Mouse (Mus musculus) embryonic facial prominence, embryonic 10.5 days (tissue): ENCODE results near the gene Znrd1. TPM values are rescaled to one million over a fixed set of nuclear protein-coding genes. Genes with fewer than 3 reads are reported as not detected.
"Not testable (repeated sequence)": the region's sequence is repeated elsewhere in the genome, so short reads cannot be mapped to it uniquely, and the experiment has no call there.

ENCODE experiments used
- DNase-seq: peaks from one replicate; pipeline ENCODE4 v3.0.0-alpha.2; 2017; ENCODE audit warnings: low spot score
- H3K27ac ChIP-seq: fragments of 300-500 bp; sonication (generic); replicated peaks from 2 replicates; pipeline ENCODE4 v1.5.1; 2016; ENCODE audit warnings: mild to moderate bottlenecking
- H3K27me3 ChIP-seq: fragments of 300-500 bp; sonication (generic); replicated peaks from 2 replicates; pipeline ENCODE4 v1.6.1; 2016; ENCODE audit warnings: low read depth, mild to moderate bottlenecking; ENCODE audit not compliant: poor library complexity, severe bottlenecking
- H3K36me3 ChIP-seq: fragments of 300-500 bp; sonication (generic); replicated peaks from 2 replicates; pipeline ENCODE4 v1.6.1; 2016; ENCODE audit warnings: mild to moderate bottlenecking, moderate library complexity
- H3K4me1 ChIP-seq: fragments of 300-500 bp; sonication (generic); 2 replicates; pipeline ENCODE4 v1.6.1; 2016
- H3K4me3 ChIP-seq: fragments of 300-500 bp; sonication (generic); 2 replicates; pipeline ENCODE4 v1.5.1; 2016; ENCODE audit warnings: mild to moderate bottlenecking, moderate library complexity
- H3K9me3 ChIP-seq: fragments of 300-500 bp; sonication (generic); 2 replicates; pipeline ENCODE4 v1.6.1; 2016; ENCODE audit warnings: mild to moderate bottlenecking
- WGBS: fragments of 180-500 bp; shearing (Covaris S2); methylation state at CpG from one replicate; pipeline ENCODE4 v1.1.7; 2016; 5-methylcytosine and 5-hydroxymethylcytosine counted together
- polyA plus RNA-seq: library from polyadenylated mRNA; unstranded; fragments of >200 nt; fragmentation: Nextera tagmentation; extraction: Ambion mirVana; gene quantifications from 2 replicates; pipeline ENCODE4 v1.2.1, GENCODE M21; 2016

Gene Znrd1
- polyA plus RNA-seq, result 95.1 and 100 TPM in 2 replicates

- Histone ChIP-seq H3K27me3 (no peaks in the 10 kb centered on the region), H3K4me1 (peaks cover 16% of the 10 kb centered on the region), H3K36me3 (peaks cover 35% of the 10 kb centered on the region), H3K9me3 (no peaks in the 10 kb centered on the region), H3K27ac (peak within 1 kb of the TSS; percentile 90), H3K4me3 (peak within 1 kb of the TSS; percentile 76)
- WGBS, result under 1% methylated on average over 46 of the region's 46 CpGs
- peak; percentile 96 for DNase-seq
These were observed at the start of gene Znrd1, which contains the start of gene Znrd1as for GRCm38 (mm10) chr17:36957999-36958743. Gene Znrd1, minus strand, starts transcription at chr17:36958559. Gene Znrd1as, plus strand, starts transcription at chr17:36958592.

- peak overlapping the region; percentile 95 for H3K27ac ChIP-seq
These were observed 45.0 kb upstream of the Znrd1 start for GRCm38 (mm10) chr17:37003366-37003765.

GRCm38 (mm10) chr17:37002364-37003330 lies 44.3 kb upstream of the Znrd1 start:
- Histone ChIP-seq H3K27ac (peak overlapping the region; percentile 95), H3K9me3 (no peaks in the 10 kb centered on the region), H3K4me1 (peaks cover 15% of the 10 kb centered on the region), H3K4me3 (peak overlapping the region; percentile 73), H3K36me3 (peaks cover 36% of the 10 kb centered on the region), H3K27me3 (no peaks in the 10 kb centered on the region)
- peak; percentile 84 for DNase-seq
- under 1% methylated on average over 49 of the region's 49 CpGs for WGBS

More at GRCm38 (mm10) chr17:37003366-37003765, 45.0 kb upstream of the Znrd1 start:
- no peak for DNase-seq
- H3K36me3 ChIP-seq, result peaks cover 43% of the 10 kb centered on the region
- peak overlapping the region; percentile 73 for H3K4me3 ChIP-seq
- peaks cover 15% of the 10 kb centered on the region for H3K4me1 ChIP-seq
- no peaks in the 10 kb centered on the region for H3K27me3 ChIP-seq
- WGBS, result 55% methylated on average over 4 of the region's 4 CpGs
- H3K9me3 ChIP-seq, result no peaks in the 10 kb centered on the region

- Histone ChIP-seq H3K36me3 (peaks cover 18% of the 10 kb centered on the region), H3K4me3 (peak within 1 kb of the TSS; percentile 73), H3K9me3 (no peaks in the 10 kb centered on the region), H3K4me1 (peaks cover 18% of the 10 kb centered on the region), H3K27ac (peak within 1 kb of the TSS; percentile 95), H3K27me3 (no peaks in the 10 kb centered on the region)
- 95% methylated on average over 7 of the region's 7 CpGs for WGBS
- DNase-seq, result no peak
These were observed 42.5 kb upstream of the Znrd1 start, which contains the start of gene Zfp57 for GRCm38 (mm10) chr17:37000863-37001262. Gene Zfp57, plus strand, starts transcription at chr17:37001163.

GRCm38 (mm10) chr17:36998477-36998876 lies 40.1 kb upstream of the Znrd1 start:
- Histone ChIP-seq H3K4me3 (no peak overlapping the region), H3K36me3 (no peaks in the 10 kb centered on the region), H3K4me1 (peaks cover 13% of the 10 kb centered on the region), H3K27me3 (no peaks in the 10 kb centered on the region), H3K27ac (no peak overlapping the region), H3K9me3 (no peaks in the 10 kb centered on the region)
- 68% methylated on average over 2 of the region's 2 CpGs for WGBS
- DNase-seq, result no peak

GRCm38 (mm10) chr17:36997033-36997735 lies 38.8 kb upstream of the Znrd1 start:
- no peak overlapping the region for H3K4me3 ChIP-seq
- H3K27ac ChIP-seq, result no peak overlapping the region
- DNase-seq, result peak; percentile 85
- no peaks in the 10 kb centered on the region for H3K36me3 ChIP-seq
- H3K4me1 ChIP-seq, result peaks cover 7% of the 10 kb centered on the region
- no peaks in the 10 kb centered on the region for H3K9me3 ChIP-seq
- no peaks in the 10 kb centered on the region for H3K27me3 ChIP-seq
- WGBS, result 24% methylated on average over 7 of the region's 7 CpGs

- peaks cover 10% of the 10 kb centered on the region for H3K27me3 ChIP-seq
- 53% methylated on average over 3 of the region's 3 CpGs for WGBS
- no peak for DNase-seq
- peaks cover 3% of the 10 kb centered on the region; the same call in 1 of the 2 replicates for H3K4me1 ChIP-seq
- H3K9me3 ChIP-seq, result no peaks in the 10 kb centered on the region
- H3K36me3 ChIP-seq, result no peaks in the 10 kb centered on the region
- no peak overlapping the region for H3K4me3 ChIP-seq
- H3K27ac ChIP-seq, result no peak overlapping the region
These were observed 37.1 kb upstream of the Znrd1 start for GRCm38 (mm10) chr17:36995448-36995847.

- DNase-seq, result no peak
- Histone ChIP-seq H3K36me3 (no peaks in the 10 kb centered on the region), H3K4me1 (peaks cover 3% of the 10 kb centered on the region; the same call in 1 of the 2 replicates), H3K27me3 (peaks cover 17% of the 10 kb centered on the region), H3K9me3 (no peaks in the 10 kb centered on the region), H3K4me3 (no peak overlapping the region), H3K27ac (no peak overlapping the region)
- 87% methylated on average over 2 of the region's 2 CpGs for WGBS
These were observed 36.2 kb upstream of the Znrd1 start for GRCm38 (mm10) chr17:36994528-36994927.

- DNase-seq, result no peak
- Histone ChIP-seq H3K4me3 (no peak overlapping the region), H3K9me3 (no peaks in the 10 kb centered on the region), H3K36me3 (no peaks in the 10 kb centered on the region), H3K27ac (no peak overlapping the region), H3K27me3 (peaks cover 23% of the 10 kb centered on the region), H3K4me1 (peaks cover 6% of the 10 kb centered on the region; the same call in 1 of the 2 replicates)
- 88% methylated on average over 4 of the region's 4 CpGs for WGBS
These were observed 35.5 kb upstream of the Znrd1 start for GRCm38 (mm10) chr17:36993770-36994325.

- peaks cover 37% of the 10 kb centered on the region for H3K27me3 ChIP-seq
- 80% methylated on average over 3 of the region's 3 CpGs for WGBS
- DNase-seq, result no peak
- H3K36me3 ChIP-seq, result no peaks in the 10 kb centered on the region
- no peak overlapping the region for H3K27ac ChIP-seq
- H3K4me1 ChIP-seq, result peaks cover 9% of the 10 kb centered on the region; the same call in 1 of the 2 replicates
- no peaks in the 10 kb centered on the region for H3K9me3 ChIP-seq
- no peak overlapping the region for H3K4me3 ChIP-seq
These were observed 34.2 kb upstream of the Znrd1 start for GRCm38 (mm10) chr17:36992336-36993104.

- H3K4me1 ChIP-seq, DNase-seq, H3K9me3 ChIP-seq, H3K27ac ChIP-seq, H3K36me3 ChIP-seq, H3K4me3 ChIP-seq: not testable (repeated sequence)
- peaks cover 49% of the 10 kb centered on the region for H3K27me3 ChIP-seq
- 91% methylated on average over 6 of the region's 6 CpGs for WGBS
These were observed 32.3 kb upstream of the Znrd1 start for GRCm38 (mm10) chr17:36990630-36991029.
